Mouse (Mus musculus) hindlimb bud, embryonic 11.5 days (tissue): ENCODE results near the gene Gm17657.
A peak's percentile ranks its signal among the peaks of the same experiment; 100 is the strongest.
"Not testable (repeated sequence)": the region's sequence is repeated elsewhere in the genome, so short reads cannot be mapped to it uniquely, and the experiment has no call there.

Source experiments
- DNase-seq: peaks from one replicate; pipeline ENCODE4 v3.0.0-alpha.2; 2012; ENCODE audit warnings: low read depth, low spot score; ENCODE audit errors: extremely low spot score

The Gm17657 gene

GRCm38 (mm10) chr17:29548494-29548893 is 944 bp downstream of the Gm17657 start:
- no peak for DNase-seq

- DNase-seq = no peak
These were observed 4.2 kb downstream of the Gm17657 start for GRCm38 (mm10) chr17:29545241-29545640.

GRCm38 (mm10) chr17:29544064-29544463 is 5.4 kb downstream of the Gm17657 start:
- no peak for DNase-seq

- DNase-seq = no peak
These were observed 6.4 kb downstream of the Gm17657 start for GRCm38 (mm10) chr17:29542831-29543690.

GRCm38 (mm10) chr17:29541419-29541818 is 8.0 kb downstream of the Gm17657 start:
- no peak for DNase-seq

GRCm38 (mm10) chr17:29540426-29540825 is 9.0 kb downstream of the Gm17657 start:
- DNase-seq = no peak

- DNase-seq = no peak
These were observed 15.6 kb downstream of the Gm17657 start for GRCm38 (mm10) chr17:29533866-29534265.

DNA sequence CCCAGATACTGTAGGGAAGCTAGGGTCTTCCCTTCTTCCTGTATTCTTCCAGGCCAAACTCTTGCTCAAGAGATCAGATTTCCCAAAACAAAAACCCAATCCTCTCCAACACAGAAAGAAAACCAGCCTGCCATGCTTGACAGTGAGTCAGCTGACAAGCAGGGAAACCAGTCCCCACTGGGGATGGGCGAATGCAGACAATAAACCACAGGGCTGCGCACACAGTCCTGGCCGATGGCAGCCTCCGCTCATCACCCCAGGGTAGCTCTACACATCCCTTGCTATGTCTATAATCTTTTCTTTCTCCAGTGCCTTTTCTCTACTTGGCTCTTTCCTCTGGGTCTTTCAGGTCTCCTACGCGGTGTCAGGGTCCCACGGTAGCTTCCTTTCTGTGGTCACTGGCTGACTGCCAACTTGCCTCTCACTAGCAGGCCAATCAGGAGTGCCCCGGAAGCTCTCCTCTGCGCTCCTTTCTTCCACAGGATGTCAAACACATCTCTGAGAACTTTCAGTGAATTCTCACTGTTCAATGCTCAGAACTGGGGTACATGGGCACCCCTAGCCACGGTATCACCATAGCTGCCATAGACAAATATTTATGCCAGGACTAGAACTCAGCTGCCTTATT is 17.6 kb downstream of the Gm17657 start:
- DNase-seq = no peak

- DNase-seq = no peak
These were observed 18.2 kb downstream of the Gm17657 start for GRCm38 (mm10) chr17:29531278-29531677.

DNA sequence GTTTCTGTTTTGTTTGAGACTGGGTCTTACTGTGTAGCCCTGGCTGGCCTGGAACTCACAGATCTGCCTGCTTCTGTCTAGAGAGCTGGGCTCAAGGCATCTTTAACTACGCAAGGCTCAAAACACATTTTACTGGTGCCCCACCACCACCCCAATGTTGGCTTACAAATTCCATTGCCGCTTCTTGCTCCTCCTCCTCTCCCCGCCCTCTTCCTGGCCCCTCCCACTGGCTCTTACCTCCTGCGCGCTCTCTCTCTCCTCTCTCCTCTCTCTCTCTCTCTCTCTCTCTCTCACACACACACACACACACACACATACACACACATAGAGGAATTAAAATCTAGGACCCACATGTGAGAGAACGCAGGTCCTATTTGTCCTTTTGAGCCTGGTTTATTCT is 18.9 kb downstream of the Gm17657 start:
- no peak for DNase-seq

DNA sequence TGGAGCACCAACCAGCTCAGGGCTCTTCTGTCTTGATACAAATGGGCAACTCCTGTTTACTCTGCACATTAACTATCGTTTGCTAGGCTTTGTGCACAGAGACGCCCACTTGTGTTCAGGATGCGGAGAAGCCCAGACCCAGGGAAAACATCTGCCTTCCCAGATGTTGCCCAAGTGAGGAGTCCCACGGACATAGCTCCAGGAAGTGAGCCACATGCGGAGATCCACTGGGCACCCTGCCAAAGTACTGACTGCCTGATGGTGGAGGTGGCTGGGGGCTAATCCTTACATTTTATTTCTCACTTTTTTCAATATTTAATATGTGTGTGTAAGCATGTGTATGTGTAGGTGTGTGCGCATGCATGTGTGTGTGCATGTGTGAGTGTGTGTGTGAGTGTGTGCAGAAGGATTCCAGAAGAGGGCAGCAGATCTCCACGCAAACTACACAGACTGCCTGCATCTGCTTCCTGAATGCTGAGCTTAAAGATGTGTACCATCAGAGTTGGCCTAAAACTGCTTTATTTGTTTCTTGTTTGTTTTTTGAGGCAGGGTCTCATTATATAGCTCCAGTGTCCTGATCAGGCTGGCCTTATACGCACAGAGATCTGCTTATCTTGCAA is 20.8 kb downstream of the Gm17657 start:
- no peak for DNase-seq

DNA sequence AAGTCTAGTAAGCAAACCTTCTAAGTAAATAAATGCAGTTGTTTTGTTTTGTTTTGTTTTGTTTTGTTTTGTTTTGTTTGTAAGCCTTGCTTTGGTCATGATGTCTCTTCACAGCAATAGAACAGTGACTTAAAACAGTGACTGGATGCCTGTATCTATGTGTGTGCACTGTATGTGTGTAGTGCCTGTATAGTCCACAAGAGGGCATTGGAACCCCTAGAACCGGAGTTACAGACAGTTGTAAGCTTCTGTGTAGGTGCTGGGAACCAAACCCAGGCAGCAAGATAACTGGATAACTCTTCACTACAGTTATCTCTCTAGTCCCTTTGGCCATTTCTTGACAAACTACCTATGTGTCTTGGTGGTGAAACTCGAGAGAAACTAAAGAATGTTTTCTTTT is 23.8 kb downstream of the Gm17657 start:
- no peak for DNase-seq

DNA sequence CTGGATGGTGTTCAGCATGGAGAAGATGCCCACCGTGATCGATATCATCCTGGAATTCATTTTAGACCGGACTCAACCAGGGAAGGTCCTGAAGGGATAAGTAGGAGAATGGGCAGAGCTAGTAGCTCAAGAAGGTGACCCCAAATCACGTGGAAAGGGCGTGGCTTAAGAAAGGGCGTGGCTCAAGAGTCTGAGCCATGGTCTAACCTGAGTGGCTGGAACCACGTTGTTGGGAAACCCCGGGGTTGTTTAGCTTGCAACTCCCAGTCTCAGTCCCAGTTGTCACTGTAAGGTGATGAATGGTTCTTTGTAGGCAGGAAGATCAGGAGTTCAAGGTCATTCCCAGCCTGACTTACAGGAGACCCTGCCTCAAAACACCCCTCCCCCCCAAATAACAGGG is 29.7 kb downstream of the Gm17657 start:
- DNase-seq = no peak

- not testable (repeated sequence) for DNase-seq
These were observed 30.8 kb downstream of the Gm17657 start for GRCm38 (mm10) chr17:29518665-29519064.

GRCm38 (mm10) chr17:29514435-29514834 is 35.0 kb downstream of the Gm17657 start:
- peak; percentile 89 for DNase-seq

GRCm38 (mm10) chr17:29513044-29513730 is 36.3 kb downstream of the Gm17657 start:
- no peak for DNase-seq

GRCm38 (mm10) chr17:29510691-29511090 is 38.7 kb downstream of the Gm17657 start:
- no peak for DNase-seq

DNA sequence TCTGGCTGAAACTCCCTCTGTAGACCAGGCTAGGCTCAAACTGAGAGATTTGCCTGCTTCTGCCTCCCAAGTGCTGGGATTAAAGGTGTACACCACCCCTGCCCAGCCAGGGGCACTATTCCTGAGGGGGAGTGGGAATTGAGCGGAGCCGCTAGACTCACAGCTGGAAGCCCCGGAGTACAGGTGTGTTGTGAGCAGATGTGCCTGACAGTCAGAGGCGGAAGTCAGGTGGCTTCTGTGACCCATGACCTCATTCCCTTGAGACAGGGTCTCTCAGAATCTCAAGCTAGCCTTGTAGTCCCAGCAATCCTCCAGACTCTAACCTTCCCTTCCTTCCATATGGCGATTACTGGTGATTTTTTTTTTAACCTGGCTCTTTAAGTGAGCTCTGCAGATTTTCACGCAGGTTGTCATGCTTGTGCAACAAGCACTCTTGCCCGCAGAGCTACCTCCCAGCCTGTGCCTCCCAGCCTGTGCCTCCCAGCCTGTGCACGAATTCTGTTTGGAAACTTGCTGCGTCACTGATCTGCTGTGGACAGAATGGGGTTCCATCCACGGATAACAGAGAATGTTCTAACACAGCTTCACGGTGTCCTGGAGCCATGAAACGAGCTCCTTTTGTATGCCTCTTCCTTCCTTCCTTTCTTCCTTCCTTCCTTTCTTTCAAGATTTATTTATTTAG is 40.4 kb downstream of the Gm17657 start:
- DNase-seq = no peak

- no peak for DNase-seq
These were observed 45.7 kb downstream of the Gm17657 start for GRCm38 (mm10) chr17:29503700-29504099.

- DNase-seq = no peak
These were observed 46.5 kb downstream of the Gm17657 start for GRCm38 (mm10) chr17:29502669-29503665.
